Mouse (Mus musculus) stomach, postnatal 0 days (tissue): ENCODE measurements around the gene Kcnn3.

Source experiments
- CTCF ChIP-seq: IDR thresholded peaks from 2 replicates; pipeline ENCODE4 v1.5.1; 2016; ENCODE audit warnings: antibody characterized with exemption, low read depth, mild to moderate bottlenecking, moderate library complexity
- EP300 ChIP-seq: optimal IDR thresholded peaks from 2 replicates; pipeline ENCODE3; 2016; ENCODE audit warnings: antibody characterized with exemption

GRCm38 (mm10) chr3:89659938-89660620 is 140.1 kb downstream of the Kcnn3 start:
- TF ChIP-seq CTCF (no peak), EP300 (no peak)
